Mouse (Mus musculus) brain, embryonic 14.5 days (tissue): Measurements from ENCODE around the gene Dync1h1.

Source experiments
- CTCF ChIP-seq: fragments of 200-500 bp; IDR thresholded peaks from 2 replicates; pipeline ENCODE4 v1.5.1; 2012; ENCODE audit warnings: inconsistent platforms, mild to moderate bottlenecking, moderate library complexity, borderline replicate concordance; ENCODE audit not compliant: insufficient read depth, insufficient read length; ENCODE audit errors: extremely low read depth
- POLR2A ChIP-seq: fragments of 200-500 bp; IDR thresholded peaks from 2 replicates; pipeline ENCODE4 v1.6.1; 2012; ENCODE audit warnings: mild to moderate bottlenecking, inconsistent platforms, borderline replicate concordance; ENCODE audit not compliant: poor library complexity, insufficient read depth, insufficient read length, severe bottlenecking; ENCODE audit errors: extremely low read depth

DNA sequence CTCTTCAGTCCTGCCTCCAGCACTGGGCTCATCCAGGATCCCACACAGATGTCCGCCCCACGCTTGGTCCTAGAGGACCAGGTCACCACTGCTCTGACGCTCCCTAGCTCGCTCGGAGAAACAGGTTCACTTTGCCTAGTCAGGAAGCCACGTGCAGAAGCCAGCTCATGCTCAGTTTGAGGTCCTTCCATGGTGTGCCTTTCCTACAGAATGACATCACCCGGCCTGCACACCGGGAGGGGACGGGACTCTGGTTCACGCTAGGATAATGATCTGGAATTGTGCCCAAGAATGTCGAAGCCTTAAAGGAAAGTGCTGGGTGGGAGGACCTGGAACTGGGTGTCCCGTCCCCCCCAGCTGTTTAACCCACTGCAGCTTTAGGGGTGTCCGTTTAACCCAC is 49.1 kb upstream of the Dync1h1 start:
- TF ChIP-seq POLR2A (no peak), CTCF (no peak)
